Mouse (Mus musculus) left cerebral cortex, postnatal 25 days (tissue): ENCODE data around the gene Mnx1. TPM values are rescaled to one million over a fixed set of nuclear protein-coding genes. Genes with fewer than 3 reads are reported as not detected.

Experiments
- DNase-seq, 2 experiments: peaks; one replicate each; pipeline ENCODE4 v3.0.0; 2022; ENCODE audit warnings: low spot score in 2 of 2, mixed read lengths in 1 of 2
- intact Hi-C: fragments of 180-260 bp; cut with DNase I; formaldehyde crosslinking; loops from one replicate; pipeline ENCODE4 v1.15.1; 2025
- total RNA-seq, 2 experiments: library from RNA; stranded (reverse); gene quantifications; 2 replicates each; pipeline ENCODE4 v1.2.3; 2021

Gene Mnx1
- total RNA-seq, result not detected

DNA sequence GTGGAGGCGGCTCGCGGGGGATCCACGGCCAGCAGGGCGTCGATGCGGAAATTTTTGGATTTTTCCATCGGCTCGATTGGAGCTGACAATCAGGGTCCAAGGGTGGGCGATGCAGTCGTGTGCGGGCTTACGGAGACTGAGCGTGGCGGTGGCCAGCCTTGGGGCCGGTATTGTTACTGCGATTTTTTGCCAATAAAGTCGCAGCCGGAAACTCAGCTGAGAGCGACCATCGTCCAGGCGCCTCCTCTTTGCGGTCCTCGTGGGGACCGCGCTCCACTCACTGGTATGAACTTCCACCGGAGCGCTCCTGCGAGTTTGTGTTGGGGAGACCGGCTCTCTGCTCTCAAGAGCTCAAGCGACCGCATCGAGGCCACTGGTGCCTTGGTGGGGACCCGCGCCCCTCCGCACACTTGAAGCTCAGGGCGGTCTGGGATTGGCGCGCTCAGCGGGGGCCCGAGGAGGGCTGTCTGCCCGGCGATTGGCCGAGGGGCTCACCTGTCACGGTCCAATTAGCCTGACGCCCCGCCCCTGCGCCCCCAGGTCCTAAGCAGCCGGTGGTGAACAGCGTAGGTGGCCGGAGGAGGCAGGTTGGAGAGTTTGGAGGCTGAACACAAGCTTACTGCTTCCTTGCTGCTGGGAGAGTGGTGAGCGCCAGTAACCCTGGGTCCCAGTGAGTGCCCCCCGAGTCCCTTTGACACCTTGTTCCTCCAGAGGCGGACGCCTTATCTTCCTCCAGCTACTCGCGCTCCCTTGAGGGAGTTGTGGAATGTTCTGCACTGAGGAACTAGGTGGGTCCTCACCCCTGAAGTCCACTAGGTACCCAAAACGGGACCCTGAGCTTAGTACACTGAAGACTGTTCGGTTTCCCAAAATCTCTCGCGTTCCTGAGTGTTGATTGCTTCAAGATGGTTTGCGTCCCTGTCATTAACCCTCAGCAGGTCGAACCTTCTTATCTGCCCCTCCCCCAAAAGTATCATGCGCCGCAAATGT is at the start of gene Mnx1:
Mnx1 (minus strand) TSS at position 263 of the 990 bp plus-strand sequence.
- intact Hi-C loops, result loop anchor here (1.0 kb wide), 1 partner anchor 91 kb away; the partner anchor contains the start of gene Ube3c
- no peak for DNase-seq

DNA sequence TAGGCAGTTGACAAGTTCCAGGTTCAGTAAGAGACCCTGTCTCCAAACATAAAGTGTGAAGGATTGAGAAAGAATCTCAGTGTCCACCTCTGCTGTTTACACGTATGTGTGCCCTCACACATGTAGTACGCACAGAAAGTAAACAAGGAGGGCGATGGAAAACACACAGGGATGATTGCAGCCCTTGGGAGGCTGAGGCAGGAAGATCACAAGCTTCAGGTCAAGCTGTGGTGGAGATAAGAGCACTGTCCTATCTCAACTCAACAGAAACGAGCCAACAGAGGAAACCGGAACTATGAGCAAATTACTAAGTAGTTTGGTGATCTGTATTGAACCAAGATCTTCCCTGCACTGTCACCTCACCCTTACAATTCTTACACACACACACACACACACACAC is 38.2 kb upstream of the Mnx1 start:
- intact Hi-C loops, result no loop called here
- no peak for DNase-seq

DNA sequence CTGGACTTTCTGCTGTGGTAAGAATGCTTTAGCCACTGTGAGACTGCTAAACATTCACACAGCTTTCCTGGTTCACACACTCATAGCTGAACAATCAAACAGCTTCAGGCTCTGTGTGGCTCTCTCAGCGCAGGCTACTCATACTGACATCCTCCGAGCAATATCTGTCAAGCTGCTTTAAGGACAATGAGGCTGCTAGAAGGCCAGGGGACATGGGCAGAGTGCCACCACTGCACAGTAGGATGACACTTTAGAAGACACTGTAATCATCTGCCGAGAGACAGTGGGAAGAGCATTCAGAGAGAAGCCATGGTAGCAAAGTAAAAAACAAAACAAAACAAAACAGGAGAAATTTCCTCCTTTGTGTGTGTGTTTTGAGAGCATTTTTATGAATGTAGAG is 37.6 kb upstream of the Mnx1 start:
- DNase-seq, result no peak
- intact Hi-C loops, result no loop called here

DNA sequence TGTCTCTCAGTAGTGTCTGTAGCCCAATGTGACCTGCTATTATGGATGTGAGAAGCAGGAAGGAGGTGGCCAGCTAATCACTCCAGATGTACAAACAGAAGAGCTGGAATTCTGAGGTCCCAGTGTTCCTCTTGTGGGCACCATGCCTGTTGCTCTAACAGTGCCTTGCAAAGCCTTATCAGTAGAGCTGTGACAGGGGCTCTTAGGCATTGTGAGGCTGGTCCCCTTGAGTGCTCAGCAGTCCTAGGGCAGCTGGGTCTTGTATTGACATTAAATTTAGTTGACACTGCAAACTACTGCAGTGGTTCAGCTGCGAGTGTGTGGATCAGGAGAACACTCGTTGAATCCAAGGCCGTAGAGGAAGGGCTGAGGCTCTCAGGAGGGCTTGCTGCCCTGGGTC is 28.7 kb upstream of the Mnx1 start:
- intact Hi-C loops, result no loop called here
- no peak for DNase-seq

DNA sequence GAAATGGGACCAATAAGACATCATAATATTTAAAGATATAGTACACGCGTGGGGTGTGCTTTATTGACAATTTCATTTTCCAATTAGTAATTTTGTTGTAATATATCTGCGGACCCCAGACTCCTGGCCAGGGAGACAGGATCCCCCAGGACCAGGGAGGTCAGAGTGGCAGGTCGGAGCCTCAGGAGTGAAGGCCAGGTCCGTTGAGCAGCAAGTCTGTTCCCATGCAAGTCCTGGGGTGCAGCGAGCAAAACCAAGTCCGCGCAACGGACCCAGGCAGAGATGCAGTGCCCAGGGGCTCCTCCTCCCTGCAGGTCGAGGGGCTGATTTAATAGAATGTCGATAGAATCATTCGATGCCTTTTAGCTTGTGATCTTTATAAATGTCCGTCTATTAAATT is 9.1 kb upstream of the Mnx1 start:
- DNase-seq, result no peak
- intact Hi-C loops, result no loop called here

DNA sequence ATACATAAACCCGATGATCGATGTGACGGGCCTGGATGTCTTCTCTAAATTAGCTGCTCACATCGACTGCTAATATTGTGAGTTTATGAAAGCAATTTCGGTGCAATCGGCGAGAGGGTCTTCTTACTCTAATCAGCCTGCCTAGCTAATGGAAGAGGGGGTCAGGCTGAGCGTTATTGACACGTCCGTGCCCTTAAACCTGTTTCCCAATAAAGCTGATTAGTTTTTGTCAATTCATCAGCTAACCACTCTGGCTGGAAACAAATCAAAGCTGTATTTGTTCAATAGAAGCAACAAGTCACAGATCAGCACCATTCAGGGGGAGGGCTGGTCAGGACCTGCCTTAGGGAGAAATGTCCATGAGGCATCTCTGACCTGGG is 7.7 kb upstream of the Mnx1 start:
- DNase-seq, result no peak
- intact Hi-C loops, result no loop called here

DNA sequence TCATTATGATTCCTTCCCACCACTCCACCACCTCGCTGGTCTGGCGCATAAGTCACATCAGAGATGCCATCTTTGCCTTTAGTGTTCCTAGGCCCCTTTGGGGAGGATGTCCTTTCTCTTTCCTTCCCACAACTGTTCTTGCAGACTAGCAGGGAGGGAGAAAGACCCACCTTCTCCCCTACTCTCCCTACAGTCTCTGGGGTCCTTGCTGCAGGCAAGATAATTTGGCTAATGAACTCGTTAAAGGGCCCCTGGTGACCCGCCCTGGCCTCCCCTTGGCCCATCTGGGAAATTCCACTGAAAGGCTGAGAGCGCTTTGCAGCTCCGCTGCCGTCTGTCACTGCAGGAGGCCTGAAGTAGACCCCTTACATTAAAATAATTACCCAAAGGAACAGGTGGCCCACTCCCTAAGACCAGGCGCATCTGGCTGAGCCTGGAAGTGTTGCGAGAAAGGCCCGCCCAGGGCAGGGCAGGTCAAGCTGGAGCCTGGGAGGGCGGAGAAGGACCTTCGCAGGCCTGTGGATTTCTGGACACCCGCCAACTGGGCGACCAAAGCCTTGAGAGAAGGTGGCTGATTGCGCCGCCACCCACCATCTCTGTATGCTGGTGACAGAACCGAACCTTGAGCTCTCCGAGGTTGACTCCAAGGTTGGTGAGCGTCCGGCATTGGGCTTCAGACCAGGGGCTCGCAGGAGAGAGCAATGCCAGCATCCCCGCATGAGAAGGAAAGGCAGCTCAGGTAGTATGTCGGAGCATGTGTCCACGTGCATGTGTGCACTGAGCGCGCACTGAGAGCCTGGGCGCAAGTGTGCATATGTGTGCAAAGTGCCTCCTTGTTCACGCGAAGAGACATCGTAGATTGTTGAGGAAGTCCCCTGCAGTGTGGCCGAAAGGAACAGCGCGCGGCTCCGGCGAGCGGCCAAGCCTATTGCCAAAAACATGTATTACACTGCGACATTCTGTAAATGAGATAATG is 7.0 kb upstream of the Mnx1 start:
- intact Hi-C loops, result no loop called here
- no peak for DNase-seq

DNA sequence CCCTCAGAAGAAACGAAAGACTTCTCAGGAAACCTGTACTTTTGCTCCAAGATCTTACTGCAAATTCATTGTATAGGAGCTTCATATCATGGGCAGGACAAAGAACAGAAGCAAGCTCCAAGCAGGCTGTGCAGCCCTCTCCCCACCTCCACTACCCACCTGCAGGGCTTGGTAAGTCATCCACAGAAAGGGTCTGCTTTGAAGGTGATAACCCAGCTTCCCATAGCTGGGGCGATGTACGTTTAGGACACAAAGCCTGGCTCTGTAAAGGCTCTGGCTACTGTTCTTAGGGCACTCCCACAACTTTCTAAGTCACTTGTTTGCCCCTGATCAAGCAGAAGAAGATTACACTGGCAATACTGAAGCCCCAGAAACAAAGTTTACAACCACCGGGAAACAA is 5.5 kb upstream of the Mnx1 start:
- DNase-seq, result no peak
- intact Hi-C loops, result no loop called here

DNA sequence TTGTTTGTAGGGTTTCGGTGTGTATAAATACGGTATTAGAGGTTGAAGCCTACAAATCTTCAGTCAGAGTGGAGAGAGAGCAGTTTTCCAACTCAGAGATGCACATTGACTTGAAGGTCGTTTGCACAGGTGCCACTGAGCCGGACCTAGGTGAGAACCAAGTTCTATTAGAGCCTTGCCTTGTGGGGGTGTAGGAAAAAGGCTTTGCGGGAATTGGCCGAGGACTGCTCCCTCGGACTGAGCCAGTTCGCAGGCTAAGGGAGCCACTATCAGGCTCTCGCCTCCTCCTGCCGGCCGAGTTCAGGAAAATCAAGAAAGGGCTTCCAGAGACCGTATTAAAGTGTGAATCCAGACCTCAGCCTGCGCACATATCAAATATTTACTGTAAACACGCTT is 926 bp upstream of the Mnx1 start:
- intact Hi-C loops, result loop anchor here (1.0 kb wide), 1 partner anchor 90 kb away; the partner anchor contains the start of gene Ube3c

DNA sequence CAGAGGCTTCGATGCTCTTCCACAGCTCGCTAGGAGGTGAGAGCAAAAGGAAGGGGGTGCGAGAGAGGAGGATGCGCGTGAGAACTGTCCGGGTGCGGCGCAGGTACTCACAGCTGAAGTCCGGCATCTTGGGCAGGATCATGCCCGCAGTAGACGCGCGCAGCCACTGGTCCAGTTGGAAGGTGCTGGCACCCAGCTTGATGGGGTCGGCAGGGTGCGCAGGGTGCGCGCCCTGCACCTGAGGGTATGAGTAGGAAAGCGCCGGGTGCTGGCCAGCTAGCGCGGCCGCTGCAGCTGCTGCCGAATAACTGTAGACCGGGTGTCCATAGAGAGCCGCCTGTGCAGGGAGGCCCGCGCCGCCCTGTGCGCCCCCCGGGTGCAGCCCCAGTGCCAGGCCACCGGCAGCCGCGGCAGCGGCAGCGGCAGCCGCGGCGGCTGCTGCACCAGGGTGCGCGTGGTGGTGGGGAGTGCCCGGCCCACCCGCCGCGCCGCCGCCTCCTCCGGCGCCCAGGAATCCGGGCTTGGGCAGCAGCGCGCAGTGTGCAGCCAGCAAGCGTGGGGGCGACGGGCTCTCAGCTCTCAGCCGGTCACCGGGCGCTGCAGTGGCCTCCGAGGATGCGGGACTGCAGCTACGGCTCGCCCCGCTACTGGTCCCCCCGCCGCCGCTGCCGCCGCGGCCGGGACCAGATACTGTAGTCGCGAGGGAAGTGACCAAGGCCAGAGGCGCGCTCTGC is 629 bp downstream of the Mnx1 start:
- DNase-seq, result no peak
- intact Hi-C loops, result no loop called here

More for the DNA sequence above, 926 bp upstream of the Mnx1 start:
- DNase-seq, result no peak

DNA sequence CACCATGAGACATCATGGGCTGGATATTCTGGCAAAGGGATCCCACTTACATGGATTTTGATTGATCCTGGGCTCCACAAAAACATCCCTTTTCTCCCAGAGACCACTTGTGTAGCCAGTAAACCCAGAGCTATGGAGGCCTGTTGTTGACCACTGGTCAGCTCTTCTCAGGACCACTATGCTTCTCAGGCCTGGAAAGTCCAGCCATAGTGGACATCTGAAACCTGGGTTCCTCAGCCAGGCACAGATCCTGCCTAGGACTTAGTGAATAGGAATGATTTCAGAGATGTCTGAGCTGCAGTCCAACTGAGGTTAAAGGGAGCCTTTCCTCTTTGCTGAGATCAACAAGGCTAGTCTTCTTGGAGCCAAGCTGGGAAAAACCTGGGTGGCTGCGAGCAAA is 2.2 kb downstream of the Mnx1 start:
- intact Hi-C loops, result no loop called here

DNA sequence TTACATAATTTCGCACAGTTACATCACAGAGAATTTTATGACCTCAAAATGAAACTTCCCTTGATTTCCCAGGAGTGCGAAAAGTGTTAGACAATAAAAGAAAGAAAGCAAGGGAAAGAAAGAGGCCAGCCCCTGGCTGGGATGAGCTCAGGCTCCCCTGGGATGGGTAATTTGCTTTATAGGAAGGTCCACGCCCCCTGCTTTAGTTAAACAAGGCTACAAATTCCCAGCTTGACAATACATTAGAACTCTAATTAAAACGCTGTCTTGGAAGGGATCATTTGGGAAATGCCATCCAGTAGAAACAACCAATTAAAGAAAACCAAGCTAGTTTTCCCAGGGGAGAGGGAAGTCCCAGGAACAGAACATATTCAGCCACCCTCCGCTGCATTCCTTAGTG is 2.7 kb downstream of the Mnx1 start:
- intact Hi-C loops, result no loop called here
- no peak for DNase-seq

More for the DNA sequence above, 2.2 kb downstream of the Mnx1 start:
- DNase-seq, result no peak

DNA sequence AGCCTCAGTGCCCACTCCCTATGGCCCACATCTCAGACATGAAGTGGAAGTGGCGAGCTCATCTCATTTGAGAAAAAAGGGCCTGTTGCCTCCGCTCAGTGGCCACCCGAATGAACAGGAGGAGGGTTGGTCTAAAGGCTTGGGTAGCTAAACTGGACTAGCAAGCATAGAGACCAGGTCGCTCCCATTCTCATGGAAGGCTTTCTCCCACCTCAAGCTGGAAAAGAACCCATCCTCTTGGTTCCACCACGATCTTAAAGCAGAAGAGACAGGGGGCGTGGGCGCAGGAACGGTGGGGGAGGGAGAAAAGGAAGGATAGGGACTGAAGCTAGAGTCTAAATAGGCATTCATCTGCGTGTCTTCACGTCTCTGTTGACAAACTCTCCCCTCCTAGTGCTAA is 3.2 kb downstream of the Mnx1 start:
- intact Hi-C loops, result no loop called here
- no peak for DNase-seq

DNA sequence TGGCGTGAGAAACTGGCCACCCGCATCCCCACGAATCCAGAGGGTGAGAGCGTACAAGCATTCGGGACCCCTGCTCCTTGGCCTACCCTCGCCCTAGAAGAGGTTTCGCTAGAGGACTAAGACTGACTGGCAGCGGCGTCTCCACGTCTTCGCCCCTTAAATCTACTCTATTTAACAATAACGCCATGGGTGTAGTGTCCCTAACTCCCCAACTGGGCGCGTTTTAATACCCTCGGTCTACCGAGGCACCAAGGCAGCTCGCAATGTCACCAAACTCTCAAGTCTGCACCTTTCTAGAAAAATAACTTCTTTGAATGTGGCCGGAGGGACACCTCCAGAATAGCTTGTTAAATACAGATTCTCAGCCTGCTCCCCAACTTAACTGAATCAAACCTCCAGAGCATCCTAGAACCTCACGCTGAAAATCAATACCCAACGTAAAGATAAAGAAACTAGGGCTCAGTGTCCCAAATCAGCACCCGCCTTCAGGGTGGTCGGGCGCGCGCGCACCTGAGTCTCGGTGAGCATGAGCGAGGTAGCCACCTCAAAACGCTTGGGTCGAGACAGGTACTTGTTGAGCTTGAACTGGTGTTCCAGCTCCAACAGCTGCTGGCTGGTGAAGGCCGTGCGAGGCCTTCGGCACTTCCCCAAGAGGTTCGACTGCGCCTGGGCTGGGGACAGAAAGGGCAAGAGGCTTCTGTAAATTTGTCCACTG is 3.9 kb downstream of the Mnx1 start:
- intact Hi-C loops, result loop anchor here (5.0 kb wide), 2 partner anchors 1262 to 1352 kb away; no protein-coding TSS in a partner anchor

DNA sequence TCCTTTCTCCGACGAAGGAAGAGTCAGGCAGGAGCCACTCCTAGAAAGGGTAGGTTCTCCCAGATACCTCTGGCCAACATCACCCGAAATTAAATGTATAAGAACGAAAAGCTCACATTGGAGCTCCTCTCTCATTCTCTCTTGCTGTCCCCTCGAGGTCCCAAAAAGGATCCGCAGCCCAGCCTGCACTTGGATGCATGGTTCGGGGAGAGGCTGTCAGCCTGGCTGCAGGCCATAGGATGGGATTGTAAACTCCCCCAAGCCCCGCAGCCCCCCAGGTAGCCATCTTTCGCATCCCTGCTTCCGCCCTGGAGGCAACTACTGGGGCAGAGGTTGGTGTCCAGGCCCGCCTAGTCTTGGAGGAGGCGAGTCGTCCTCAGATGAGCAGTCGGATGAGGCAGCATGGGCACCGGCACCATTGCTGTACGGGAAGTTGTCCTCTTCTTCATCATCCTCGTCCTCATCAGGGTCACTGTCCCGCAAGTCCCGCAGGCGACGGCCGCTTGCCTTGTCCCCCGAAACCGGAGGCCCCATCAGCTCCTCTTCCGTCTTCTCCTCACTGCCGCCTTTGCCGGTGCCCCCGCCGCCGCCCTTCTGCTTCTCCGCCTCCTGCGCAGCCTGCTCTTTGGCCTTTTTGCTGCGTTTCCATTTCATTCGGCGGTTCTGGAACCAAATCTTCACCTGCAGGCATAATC is 4.6 kb downstream of the Mnx1 start:
- intact Hi-C loops, result loop anchor here (5.0 kb wide), 2 partner anchors 1261 to 1351 kb away; no protein-coding TSS in a partner anchor
- DNase-seq, result no peak

More for the DNA sequence above, 3.9 kb downstream of the Mnx1 start:
- DNase-seq, result no peak

DNA sequence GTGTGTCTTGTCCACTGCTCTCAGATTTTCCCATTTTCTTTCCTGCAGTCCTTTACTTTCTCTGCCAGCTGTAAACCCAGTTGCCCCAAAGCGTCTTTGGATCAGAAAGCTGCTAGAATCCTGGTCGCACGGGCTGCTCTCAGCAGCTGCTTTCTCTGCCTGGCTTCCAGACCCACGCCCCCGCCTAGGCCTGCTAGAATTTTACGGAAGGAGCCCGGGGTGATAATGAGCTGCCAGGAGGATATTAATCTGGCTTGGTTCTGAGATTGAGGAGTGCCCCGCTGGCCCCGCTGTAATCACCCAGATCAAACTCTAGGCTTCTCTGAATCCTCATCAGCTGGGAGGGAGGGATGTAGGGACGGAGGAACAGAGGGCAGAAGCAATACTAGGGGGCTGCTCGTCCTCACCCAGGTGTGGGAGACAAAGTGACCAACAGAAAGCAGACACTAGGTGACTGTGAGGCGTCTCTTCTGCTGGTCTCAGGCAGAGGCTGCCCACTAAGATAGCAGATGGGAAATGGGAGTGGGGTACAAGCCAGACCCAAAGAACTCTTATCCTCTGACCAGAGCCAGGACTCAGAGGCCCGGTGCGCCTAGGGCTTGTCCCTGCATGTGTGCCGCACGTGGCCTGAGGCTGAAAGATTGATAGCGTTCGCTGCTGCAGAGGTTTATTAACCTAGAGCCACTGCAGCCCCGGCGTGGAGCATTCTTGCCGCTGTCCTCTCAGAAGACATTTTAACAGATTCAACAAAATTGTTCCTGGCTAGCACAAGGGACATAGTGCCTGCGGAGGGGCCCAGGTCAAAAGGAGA is 6.2 kb downstream of the Mnx1 start:
- intact Hi-C loops, result loop anchor here (2.0 to 5.0 kb wide), 3 partner anchors 1260 to 1350 kb away; no protein-coding TSS in a partner anchor
- no peak for DNase-seq

DNA sequence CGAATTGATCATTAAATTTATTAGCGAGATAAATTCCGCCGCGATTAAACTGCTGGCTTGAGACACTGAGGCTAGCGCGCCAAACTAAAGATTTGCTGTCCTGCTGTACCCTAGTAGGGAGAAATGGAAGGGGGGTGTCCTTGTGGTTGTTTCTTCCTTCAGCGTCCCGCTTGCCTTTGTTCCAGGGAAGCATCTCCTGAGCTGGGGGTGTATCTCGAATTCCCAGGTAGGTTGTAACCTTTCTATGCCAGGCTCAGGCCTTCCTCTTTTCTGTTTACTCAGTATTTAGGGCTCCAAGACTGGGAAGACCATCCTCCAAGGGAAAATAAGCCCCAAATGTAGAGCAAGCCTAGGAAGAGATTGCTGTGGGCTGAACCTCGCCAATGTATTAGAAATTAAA is 6.9 kb downstream of the Mnx1 start:
- no peak for DNase-seq
- intact Hi-C loops, result loop anchor here (2.0 to 5.0 kb wide), 3 partner anchors 1259 to 1349 kb away; no protein-coding TSS in a partner anchor
